Mouse (Mus musculus) forebrain, embryonic 14.5 days (tissue): Measurements from ENCODE around the gene Nup153. TPM values are rescaled to one million over a fixed set of nuclear protein-coding genes. Genes with fewer than 3 reads are reported as not detected.

Source experiments
- ATAC-seq: fragments of 200-750 bp; cut with Nextera tagmentation; 2 replicates; pipeline ENCODE4 v1.8.0; 2017; ENCODE audit warnings: mild to moderate bottlenecking, moderate library complexity
- DNase-seq: peaks from one replicate; pipeline ENCODE4 v3.0.0-alpha.2; 2015; ENCODE audit warnings: low spot score
- H3K27ac ChIP-seq: fragments of 300-500 bp; sonication (generic); 2 replicates; pipeline ENCODE4 v1.5.1; 2014; ENCODE audit warnings: low read depth, mild to moderate bottlenecking, control low read depth, low read length, moderate library complexity
- H3K27me3 ChIP-seq: fragments of 300-500 bp; sonication (generic); replicated peaks from 2 replicates; pipeline ENCODE4 v1.6.1; 2014; ENCODE audit warnings: low read length, control low read depth, mixed read lengths; ENCODE audit not compliant: control insufficient read depth, insufficient read depth
- H3K36me3 ChIP-seq: fragments of 300-500 bp; sonication (generic); 2 replicates; pipeline ENCODE4 v1.6.1; 2014; ENCODE audit warnings: low read length, control low read depth; ENCODE audit not compliant: control insufficient read depth, insufficient read depth
- H3K4me1 ChIP-seq: fragments of 300-500 bp; sonication (generic); 2 replicates; pipeline ENCODE4 v1.6.1; 2014; ENCODE audit warnings: antibody characterized with exemption, low read length, control low read depth; ENCODE audit not compliant: control insufficient read depth, insufficient read depth
- H3K4me2 ChIP-seq: fragments of 300-500 bp; sonication (generic); 2 replicates; pipeline ENCODE4 v1.6.1; 2014; ENCODE audit warnings: mild to moderate bottlenecking, control low read depth, low read length
- H3K4me3 ChIP-seq: fragments of 300-500 bp; sonication (generic); 2 replicates; pipeline ENCODE4 v1.5.1; 2014; ENCODE audit warnings: low read depth, low read length, control low read depth
- H3K9ac ChIP-seq: fragments of 300-500 bp; sonication (generic); 2 replicates; pipeline ENCODE4 v1.6.1; 2014; ENCODE audit warnings: mild to moderate bottlenecking, low read length, control low read depth, moderate library complexity
- H3K9me3 ChIP-seq: fragments of 300-500 bp; sonication (generic); replicated peaks from 2 replicates; pipeline ENCODE4 v1.6.1; 2016; ENCODE audit warnings: low read length, control low read depth, mixed read lengths; ENCODE audit not compliant: control insufficient read depth
- WGBS: fragments of 180-500 bp; shearing (Covaris S2); extraction: QIAGEN DNeasy Blood & Tissue Kit; methylation state at CpG from one replicate; pipeline ENCODE4 v1.1.7; 2014; 5-methylcytosine and 5-hydroxymethylcytosine counted together
- polyA plus RNA-seq: library from polyadenylated mRNA; unstranded; fragments of >200 nt; fragmentation: Nextera tagmentation; extraction: Ambion mirVana; gene quantifications from 2 replicates; pipeline ENCODE4 v1.2.1, GENCODE M21; 2014

Gene Nup153
- polyA plus RNA-seq, 1 experiment from 2014 or later, result 25.6 TPM

DNA sequence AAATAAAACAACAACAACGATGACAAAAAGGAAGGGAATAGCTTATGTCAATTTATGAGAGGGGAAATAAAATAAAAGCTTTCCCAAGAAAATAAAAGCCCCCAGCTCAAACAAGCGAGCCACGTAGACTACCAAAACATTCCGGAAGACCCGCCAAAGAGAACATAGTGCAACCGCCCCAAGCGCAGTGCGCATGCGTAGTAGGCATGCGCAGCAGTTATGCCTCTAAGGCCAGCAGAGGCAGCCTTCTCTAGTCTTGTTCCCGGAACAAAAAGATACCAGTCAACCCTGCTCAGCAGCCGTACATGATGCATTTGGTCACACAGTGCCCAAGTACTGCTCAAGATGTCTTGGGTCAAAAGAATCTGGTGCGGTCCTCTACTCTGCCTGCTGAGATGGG is 30.9 kb upstream of the Nup153 start:
- no peak overlapping the region for H3K27ac ChIP-seq

DNA sequence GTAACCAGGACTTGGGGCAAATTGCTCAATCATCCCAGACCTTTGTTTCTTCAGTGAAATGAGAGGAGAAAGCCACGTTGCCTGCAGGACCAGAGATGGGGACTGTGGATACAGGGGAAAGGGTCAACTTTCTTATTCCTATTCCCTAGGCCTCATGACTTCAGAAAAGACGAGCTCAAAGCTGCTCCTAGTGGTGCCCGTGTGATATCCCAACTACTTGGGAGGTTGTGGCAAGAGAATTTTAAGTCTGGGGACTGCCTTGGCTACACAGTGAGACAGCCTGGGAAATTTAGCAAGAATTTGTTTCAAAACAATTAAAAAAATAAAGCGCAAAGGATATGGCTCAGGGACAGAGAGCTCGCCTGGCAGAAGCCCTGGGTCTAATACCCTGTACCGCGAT is 30.2 kb upstream of the Nup153 start:
- WGBS, result 89% methylated on average over 7 of the region's 7 CpGs
- no peak overlapping the region for H3K4me3 ChIP-seq
- H3K27me3 ChIP-seq, result no peaks in the 10 kb centered on the region
- no peak overlapping the region for H3K4me2 ChIP-seq
- no peak overlapping the region for H3K27ac ChIP-seq
- no peak for DNase-seq
- no peak for ATAC-seq
- no peaks in the 10 kb centered on the region for H3K9me3 ChIP-seq
- peaks cover 6% of the 10 kb centered on the region; the same call in 1 of the 2 replicates for H3K36me3 ChIP-seq
- H3K4me1 ChIP-seq, result no peaks in the 10 kb centered on the region
- no peak overlapping the region for H3K9ac ChIP-seq

More for the DNA sequence above, 30.9 kb upstream of the Nup153 start:
- Histone ChIP-seq H3K36me3 (peaks cover 9% of the 10 kb centered on the region; the same call in 1 of the 2 replicates), H3K27me3 (no peaks in the 10 kb centered on the region), H3K4me2 (no peak overlapping the region), H3K9ac (no peak overlapping the region), H3K4me3 (no peak overlapping the region), H3K9me3 (no peaks in the 10 kb centered on the region), H3K4me1 (no peaks in the 10 kb centered on the region)
- no peak for ATAC-seq
- DNase-seq, result no peak
- 90% methylated on average over 13 of the region's 13 CpGs for WGBS

DNA sequence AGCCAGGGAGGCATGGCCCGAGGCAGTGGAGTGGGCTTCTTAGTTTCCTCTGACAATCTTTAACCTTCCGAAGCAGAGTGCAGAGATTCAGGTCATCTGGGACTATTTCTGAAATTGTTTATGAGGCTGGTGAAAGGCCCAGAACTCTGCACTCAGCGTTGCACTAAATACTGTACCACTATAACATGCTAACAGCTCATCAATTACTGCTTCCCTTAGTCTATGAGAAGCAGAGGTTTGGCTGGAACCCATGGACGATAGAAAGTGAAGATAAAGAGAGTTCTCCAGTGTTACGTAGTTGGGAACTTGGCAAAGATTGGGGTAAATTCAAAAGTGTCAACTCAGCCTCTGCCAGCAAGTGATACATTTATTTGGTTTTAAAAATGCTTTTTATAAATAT is 25.6 kb upstream of the Nup153 start:
- Histone ChIP-seq H3K36me3 (peaks cover 23% of the 10 kb centered on the region), H3K9me3 (no peaks in the 10 kb centered on the region), H3K4me1 (no peaks in the 10 kb centered on the region), H3K4me3 (no peak overlapping the region), H3K4me2 (no peak overlapping the region), H3K27me3 (no peaks in the 10 kb centered on the region), H3K27ac (no peak overlapping the region), H3K9ac (no peak overlapping the region)
- WGBS, result 91% methylated on average over 5 of the region's 5 CpGs
- DNase-seq (no peak), ATAC-seq (no peak)

DNA sequence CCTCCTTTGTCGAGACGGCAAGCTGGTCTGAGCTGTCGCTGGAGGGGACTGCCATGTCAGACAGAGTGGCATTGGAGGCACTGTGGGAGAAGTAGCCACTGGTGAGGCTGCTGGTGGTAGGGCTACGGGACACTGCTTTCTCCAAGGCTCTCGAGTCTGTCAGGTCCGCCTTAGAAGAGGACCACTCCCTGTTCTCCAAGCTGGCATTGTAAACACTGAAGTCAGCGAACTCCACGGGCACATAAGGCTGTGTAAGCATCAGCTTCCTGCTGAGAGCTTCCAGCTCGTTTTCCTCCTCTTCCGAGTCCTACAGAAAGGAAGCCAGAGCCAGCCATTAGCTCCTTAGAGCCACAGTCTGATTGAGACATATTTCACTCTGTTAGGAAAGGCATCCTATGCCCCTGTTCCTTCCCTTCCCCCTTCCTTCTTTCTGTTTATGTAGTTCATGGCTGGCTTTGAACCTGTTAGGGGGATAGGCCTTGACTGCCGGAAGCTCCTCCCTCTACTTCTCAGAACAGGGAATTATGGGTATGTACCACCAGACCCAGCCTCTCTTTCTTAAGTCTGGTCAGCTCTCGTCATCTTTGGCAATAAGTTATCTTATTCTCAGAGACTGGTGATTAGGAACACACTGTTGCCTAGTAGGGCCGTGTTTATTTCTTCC is 25.0 kb upstream of the Nup153 start:
- Histone ChIP-seq H3K27ac (no peak overlapping the region), H3K4me1 (no peaks in the 10 kb centered on the region), H3K36me3 (peaks cover 23% of the 10 kb centered on the region), H3K9ac (no peak overlapping the region), H3K4me2 (no peak overlapping the region), H3K27me3 (no peaks in the 10 kb centered on the region), H3K9me3 (no peaks in the 10 kb centered on the region), H3K4me3 (no peak overlapping the region)
- 82% methylated on average over 13 of the region's 13 CpGs for WGBS
- DNase-seq, result no peak
- no peak for ATAC-seq

DNA sequence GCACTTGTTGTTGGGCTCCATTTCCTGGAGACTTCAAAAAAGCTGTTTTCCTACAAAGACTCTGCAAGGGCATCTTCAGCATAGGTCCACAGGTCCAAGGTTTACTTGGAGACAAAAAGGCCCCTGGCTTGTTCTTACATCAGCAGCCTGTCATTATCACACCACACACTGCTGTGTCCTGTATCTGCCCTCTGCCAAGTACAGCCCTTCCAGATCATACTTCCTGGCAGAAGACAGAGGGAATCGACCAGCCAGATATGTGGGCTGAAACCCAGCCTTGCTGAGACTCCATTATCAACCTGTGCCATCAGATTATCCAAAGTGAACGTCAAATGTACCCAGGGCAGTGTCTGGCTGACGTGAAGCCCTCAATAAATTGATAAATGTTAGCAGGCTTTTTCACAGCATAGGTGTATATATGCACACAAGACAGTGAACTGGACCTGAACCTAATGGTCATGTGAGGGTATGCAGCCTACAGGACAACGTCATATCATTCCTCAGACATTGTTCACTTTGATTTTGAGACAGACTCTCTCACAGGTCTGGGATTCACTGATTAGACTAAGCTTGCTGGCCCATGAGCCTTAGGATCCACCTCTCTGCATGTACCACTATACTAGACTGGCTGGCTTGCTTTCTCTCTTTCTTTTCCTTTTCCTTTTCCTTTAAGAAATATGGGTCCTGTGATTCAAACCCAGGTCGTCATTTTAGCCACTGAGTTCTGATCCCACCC is 20.6 kb upstream of the Nup153 start:
- H3K4me3 ChIP-seq, result no peak overlapping the region
- no peaks in the 10 kb centered on the region for H3K9me3 ChIP-seq
- H3K27me3 ChIP-seq, result no peaks in the 10 kb centered on the region
- H3K9ac ChIP-seq, result no peak overlapping the region
- no peak overlapping the region for H3K4me2 ChIP-seq
- H3K36me3 ChIP-seq, result peaks cover 23% of the 10 kb centered on the region
- WGBS, result 87% methylated on average over 5 of the region's 5 CpGs
- DNase-seq (no peak), ATAC-seq (no peak)
- H3K27ac ChIP-seq, result no peak overlapping the region
- no peaks in the 10 kb centered on the region for H3K4me1 ChIP-seq

DNA sequence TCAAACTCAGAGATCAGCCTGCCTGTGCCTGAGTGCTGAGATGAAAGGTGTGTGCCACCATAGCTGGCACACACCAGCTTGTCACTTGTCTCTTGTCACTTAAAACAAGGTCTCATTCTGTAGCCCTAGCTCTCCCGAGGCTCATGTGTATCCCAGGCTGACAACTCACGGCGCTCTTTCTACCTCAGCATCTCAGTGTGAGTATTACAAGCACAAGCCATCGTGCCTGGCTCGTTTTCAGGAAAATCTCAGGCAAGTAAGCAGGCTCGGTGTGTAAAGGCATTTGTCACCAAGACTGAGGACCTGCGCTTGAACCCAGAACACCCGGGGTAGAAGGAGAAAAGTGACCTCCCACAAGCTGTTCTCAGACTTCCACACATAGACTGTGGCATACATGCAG is 16.1 kb upstream of the Nup153 start:
- ATAC-seq, result no peak
- Histone ChIP-seq H3K4me1 (no peaks in the 10 kb centered on the region), H3K36me3 (0 out of 2 replicates have a peak, but pooled peaks cover 2% of the 10 kb centered on the region), H3K27ac (no peak overlapping the region), H3K9ac (no peak overlapping the region), H3K4me3 (no peak overlapping the region), H3K27me3 (no peaks in the 10 kb centered on the region), H3K4me2 (no peak overlapping the region), H3K9me3 (no peaks in the 10 kb centered on the region)
- 87% methylated on average over 8 of the region's 8 CpGs for WGBS
- DNase-seq, result no peak

DNA sequence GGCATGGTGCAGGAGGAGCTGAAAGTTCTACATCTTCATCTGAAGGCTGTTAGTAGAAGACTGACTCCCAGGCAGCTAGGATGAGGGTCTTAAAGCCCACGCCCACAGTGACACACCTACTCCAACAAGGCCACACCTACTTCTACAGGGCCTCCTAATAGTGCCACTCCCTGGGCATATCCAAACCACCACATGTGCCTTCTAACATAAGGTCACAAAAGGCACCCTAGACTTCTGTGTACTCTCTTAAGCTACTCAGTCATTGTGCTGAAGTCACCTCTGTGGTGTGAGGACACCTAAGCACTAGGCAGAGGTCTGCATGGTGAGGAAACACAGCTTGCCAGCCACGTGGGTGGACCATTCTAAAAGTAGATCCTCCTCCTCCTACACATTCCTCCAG is 14.6 kb upstream of the Nup153 start:
- ATAC-seq, result no peak
- H3K4me1 ChIP-seq, result no peaks in the 10 kb centered on the region
- H3K27ac ChIP-seq, result no peak overlapping the region
- no peaks in the 10 kb centered on the region for H3K9me3 ChIP-seq
- no peak overlapping the region for H3K4me3 ChIP-seq
- H3K27me3 ChIP-seq, result no peaks in the 10 kb centered on the region
- no peak overlapping the region for H3K4me2 ChIP-seq
- H3K36me3 ChIP-seq, result no peaks in the 10 kb centered on the region
- no peak for DNase-seq
- H3K9ac ChIP-seq, result no peak overlapping the region
- WGBS, result 61% methylated on average over 2 of the region's 2 CpGs

DNA sequence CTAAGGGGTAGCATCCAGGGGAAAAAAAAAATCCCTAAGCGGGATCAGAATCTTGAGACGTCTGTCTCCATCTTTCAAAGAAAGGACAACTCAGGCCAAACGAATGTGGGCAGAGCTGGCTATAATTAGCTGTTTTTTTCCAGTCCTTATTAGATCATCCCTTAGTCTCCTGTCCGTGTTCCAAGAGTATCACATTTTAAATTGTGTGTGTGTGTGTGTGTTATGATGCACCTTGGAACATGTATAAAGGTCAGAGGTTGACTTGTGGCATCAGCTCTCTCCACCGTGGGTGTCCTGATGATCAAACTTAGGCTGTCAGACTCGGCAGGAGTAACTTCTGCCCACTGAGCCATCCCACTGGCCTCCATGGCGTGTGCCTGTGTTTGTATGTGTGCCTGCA is 11.7 kb upstream of the Nup153 start:
- WGBS, result 72% methylated on average over 7 of the region's 7 CpGs

DNA sequence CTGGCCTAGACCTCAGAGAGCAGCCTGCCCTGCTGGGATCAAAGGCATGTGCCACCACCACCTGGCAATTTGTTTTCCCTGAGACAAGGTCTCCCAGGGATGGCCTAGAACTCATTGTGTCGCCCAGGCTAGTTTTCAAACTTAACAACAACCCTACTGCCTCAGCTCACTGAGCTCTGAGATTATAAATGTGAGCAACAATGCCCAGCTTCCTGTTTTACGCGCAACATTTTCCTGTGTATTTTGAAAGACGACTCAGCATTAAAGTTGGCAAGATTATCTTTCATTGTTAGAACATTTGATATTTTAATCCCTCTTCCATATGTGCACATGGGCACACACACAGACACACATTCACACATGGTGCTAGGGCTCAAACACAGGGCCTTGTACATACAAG is 9.7 kb upstream of the Nup153 start:
- WGBS, result 85% methylated on average over 4 of the region's 4 CpGs
- no peak for ATAC-seq
- no peaks in the 10 kb centered on the region for H3K27me3 ChIP-seq

More for the DNA sequence above, 11.7 kb upstream of the Nup153 start:
- no peak overlapping the region for H3K27ac ChIP-seq
- no peak overlapping the region for H3K4me2 ChIP-seq
- no peaks in the 10 kb centered on the region for H3K27me3 ChIP-seq
- H3K4me3 ChIP-seq, result no peak overlapping the region
- peaks cover 7% of the 10 kb centered on the region for H3K4me1 ChIP-seq
- no peaks in the 10 kb centered on the region for H3K36me3 ChIP-seq
- ATAC-seq, result no peak
- no peaks in the 10 kb centered on the region for H3K9me3 ChIP-seq
- H3K9ac ChIP-seq, result no peak overlapping the region
- DNase-seq, result no peak

More for the DNA sequence above, 9.7 kb upstream of the Nup153 start:
- H3K4me1 ChIP-seq, result peaks cover 7% of the 10 kb centered on the region
- no peak overlapping the region for H3K27ac ChIP-seq
- DNase-seq, result no peak
- no peaks in the 10 kb centered on the region for H3K36me3 ChIP-seq
- no peak overlapping the region for H3K9ac ChIP-seq
- H3K4me3 ChIP-seq, result no peak overlapping the region
- H3K4me2 ChIP-seq, result no peak overlapping the region
- no peaks in the 10 kb centered on the region for H3K9me3 ChIP-seq
